Mouse (Mus musculus): ENCODE results near the gene Gm49320. TPM values are rescaled to one million over a fixed set of nuclear protein-coding genes. Genes with fewer than 3 reads are reported as not detected.

Gene Gm49320
- polyA plus RNA-seq, 1 experiment, result 0.11 TPM

- H3K4me3 ChIP-seq (ENCODE audit: insufficient read depth, poor library complexity, severe bottlenecking), result no peak overlapping the region
- H3K79me3 ChIP-seq (ENCODE audit: low read depth), result no peaks in the 10 kb centered on the region
- peaks cover 8% of the 10 kb centered on the region for H3K79me2 ChIP-seq (ENCODE audit: control insufficient read depth, insufficient read depth)
- no peak overlapping the region for H3ac ChIP-seq (ENCODE audit: control insufficient read depth, insufficient read length, low read depth)
- peaks cover 92% of the 10 kb centered on the region for H3K36me3 ChIP-seq (ENCODE audit: control insufficient read depth, insufficient read depth)
- no peak for TF ChIP-seq MYOD1 (IDR thresholded peaks at IDR 0.05; ENCODE audit: control insufficient read depth, insufficient read length, low read depth)
- TF ChIP-seq USF1 (IDR thresholded peaks at IDR 0.05; ENCODE audit: low read depth), result no peak
- no peak for TF ChIP-seq CTCF (IDR thresholded peaks at IDR 0.05; ENCODE audit: control insufficient read depth, insufficient read depth, insufficient read length)
- no peak for TF ChIP-seq CEBPB (IDR thresholded peaks at IDR 0.05; ENCODE audit: low read depth)
- TF ChIP-seq MAX (IDR thresholded peaks at IDR 0.05), result no peak
- TF ChIP-seq FOSL1 (IDR thresholded peaks at IDR 0.05; ENCODE audit: insufficient read depth, low read length, poor library complexity, severe bottlenecking), result no peak
- TF ChIP-seq MYOG (IDR thresholded peaks at IDR 0.05; ENCODE audit: control insufficient read depth, extremely low read depth, insufficient read length), result no peak
- H3K27me3 ChIP-seq (ENCODE audit: control insufficient read depth, insufficient read depth, insufficient read length), result no peaks in the 10 kb centered on the region
Observed at GRCm38 (mm10) chr8:4292738-4293137, 54.1 kb downstream of the Gm49320 start.

DNA sequence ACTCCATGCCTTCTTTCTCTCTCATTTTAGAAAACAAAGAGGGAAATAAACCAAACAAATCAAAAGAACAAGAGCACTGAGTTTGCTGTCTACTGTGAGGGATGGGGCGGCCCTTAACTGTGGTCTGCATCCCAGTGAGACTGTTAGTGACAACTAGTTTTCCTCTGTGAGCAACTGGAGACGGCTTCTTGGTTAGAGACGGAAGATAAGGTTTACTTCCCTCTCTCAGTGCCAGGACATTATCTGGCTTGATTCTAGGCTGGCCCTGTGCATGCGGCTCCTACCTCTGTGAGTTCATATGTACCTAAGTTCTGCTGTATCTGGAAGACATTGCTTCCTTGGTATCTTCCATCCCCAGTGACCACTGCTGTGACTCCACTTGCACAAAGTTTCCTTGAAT is 59.2 kb downstream of the Gm49320 start:
- peaks cover 92% of the 10 kb centered on the region for H3K36me3 ChIP-seq (ENCODE audit: control insufficient read depth, insufficient read depth)
- H3K79me3 ChIP-seq (ENCODE audit: low read depth), result peaks cover 3% of the 10 kb centered on the region
- H3ac ChIP-seq (ENCODE audit: control insufficient read depth, insufficient read length, low read depth), result no peak overlapping the region
- H3K4me3 ChIP-seq (ENCODE audit: insufficient read depth, poor library complexity, severe bottlenecking), result no peak overlapping the region
- H3K79me2 ChIP-seq (ENCODE audit: control insufficient read depth, insufficient read depth), result peaks cover 17% of the 10 kb centered on the region
- no peaks in the 10 kb centered on the region for H3K27me3 ChIP-seq (ENCODE audit: control insufficient read depth, insufficient read depth, insufficient read length)
- TF ChIP-seq FOSL1 (IDR thresholded peaks at IDR 0.05; ENCODE audit: insufficient read depth, low read length, poor library complexity, severe bottlenecking), result no peak
- no peak for TF ChIP-seq MAX (IDR thresholded peaks at IDR 0.05)
- no peak for TF ChIP-seq MYOG (IDR thresholded peaks at IDR 0.05; ENCODE audit: control insufficient read depth, extremely low read depth, insufficient read length)
- TF ChIP-seq MYOD1 (IDR thresholded peaks at IDR 0.05; ENCODE audit: control insufficient read depth, insufficient read length, low read depth), result no peak
- no peak for TF ChIP-seq CTCF (IDR thresholded peaks at IDR 0.05; ENCODE audit: control insufficient read depth, insufficient read depth, insufficient read length)
- no peak for TF ChIP-seq USF1 (IDR thresholded peaks at IDR 0.05; ENCODE audit: low read depth)
- TF ChIP-seq CEBPB (IDR thresholded peaks at IDR 0.05; ENCODE audit: low read depth), result no peak

Other genes with a start within 250 kb of the Gm49320 start
- not detected for gene Cd209f, start 133.0 kb upstream of the Gm49320 start, polyA plus RNA-seq (2012; fragmentation: generic; extraction: Trizol)
- gene Cd209g, start 104.8 kb upstream of the Gm49320 start, polyA plus RNA-seq (2012; fragmentation: generic; extraction: Trizol), result not detected
- 11.6 TPM for gene Evi5l, start 72.3 kb upstream of the Gm49320 start, polyA plus RNA-seq (2012; fragmentation: generic; extraction: Trizol)
- gene Prr36, start 21.4 kb upstream of the Gm49320 start, polyA plus RNA-seq (2012; fragmentation: generic; extraction: Trizol), result 0.18 TPM
- gene Lrrc8e, start 12.0 kb upstream of the Gm49320 start, polyA plus RNA-seq (2012; fragmentation: generic; extraction: Trizol), result 1.7 TPM
- gene Map2k7, start 125 bp upstream of the Gm49320 start, polyA plus RNA-seq (2012; fragmentation: generic; extraction: Trizol), result 33.5 TPM
- gene Tgfbr3l, start 9.3 kb downstream of the Gm49320 start, polyA plus RNA-seq (2012; fragmentation: generic; extraction: Trizol), result 0.59 TPM
- 44.1 TPM for gene Snapc2, start 14.2 kb downstream of the Gm49320 start, polyA plus RNA-seq (2012; fragmentation: generic; extraction: Trizol)
- gene Ctxn1, start 20.4 kb downstream of the Gm49320 start, polyA plus RNA-seq (2012; fragmentation: generic; extraction: Trizol), result 45.0 TPM
- 38.0 TPM for gene Timm44, start 37.0 kb downstream of the Gm49320 start, polyA plus RNA-seq (2012; fragmentation: generic; extraction: Trizol)
- 6.0 TPM for gene Ccl25, start 86.3 kb downstream of the Gm49320 start, polyA plus RNA-seq (2012; fragmentation: generic; extraction: Trizol)
- 63.8 TPM for gene Elavl1, start 86.5 kb downstream of the Gm49320 start, polyA plus RNA-seq (2012; fragmentation: generic; extraction: Trizol)

Measured in C2C12 (cell line).